Mouse (Mus musculus) liver, embryonic 11.5 days (tissue): ENCODE measurements around the gene 6030452D12Rik. TPM values are rescaled to one million over a fixed set of nuclear protein-coding genes. Genes with fewer than 3 reads are reported as not detected.

Experiments
- ATAC-seq: fragments of 200-750 bp; cut with Nextera tagmentation; replicated peaks from 2 replicates; pipeline ENCODE4 v1.8.0; 2017; ENCODE audit warnings: moderate number of reproducible peaks, mild to moderate bottlenecking, moderate TSS enrichment, moderate library complexity; ENCODE audit not compliant: low FRiP score
- DNase-seq: peaks from one replicate; pipeline ENCODE4 v3.0.0-alpha.2; 2017; ENCODE audit warnings: low spot score
- H3K27ac ChIP-seq: fragments of 300-500 bp; sonication (generic); 2 replicates; pipeline ENCODE4 v1.5.1; 2014; ENCODE audit warnings: mild to moderate bottlenecking, low read depth, low read length, control low read depth
- H3K27me3 ChIP-seq: fragments of 300-500 bp; sonication (generic); replicated peaks from 2 replicates; pipeline ENCODE4 v1.6.1; 2014; ENCODE audit warnings: low read length, mixed read lengths; ENCODE audit not compliant: control insufficient read depth, insufficient read depth
- H3K36me3 ChIP-seq: fragments of 300-500 bp; sonication (generic); 2 replicates; pipeline ENCODE4 v1.6.1; 2014; ENCODE audit warnings: mild to moderate bottlenecking, low read length, moderate library complexity, mixed read lengths; ENCODE audit not compliant: control insufficient read depth, insufficient read depth
- H3K4me1 ChIP-seq: fragments of 300-500 bp; sonication (generic); replicated peaks from 2 replicates; pipeline ENCODE4 v1.6.1; 2014; ENCODE audit warnings: low read length, mixed read lengths; ENCODE audit not compliant: control insufficient read depth, insufficient read depth
- H3K4me2 ChIP-seq: fragments of 300-500 bp; sonication (generic); 2 replicates; pipeline ENCODE4 v1.6.1; 2014; ENCODE audit warnings: mild to moderate bottlenecking, control low read depth, moderate library complexity
- H3K4me3 ChIP-seq: fragments of 300-500 bp; sonication (generic); 2 replicates; pipeline ENCODE4 v1.5.1; 2014; ENCODE audit warnings: low read depth, low read length, control low read depth
- H3K9ac ChIP-seq: fragments of 300-500 bp; sonication (generic); 2 replicates; pipeline ENCODE4 v1.6.1; 2014; ENCODE audit warnings: low read depth, low read length, control low read depth
- H3K9me3 ChIP-seq: fragments of 300-500 bp; sonication (generic); 2 replicates; pipeline ENCODE4 v1.6.1; 2016; ENCODE audit warnings: low read length, inconsistent platforms, mixed read lengths; ENCODE audit not compliant: control insufficient read depth
- WGBS: fragments of 180-500 bp; shearing (Covaris S2); extraction: QIAGEN DNeasy Blood & Tissue Kit; methylation state at CpG from one replicate; pipeline ENCODE4 v1.1.7; 2014; 5-methylcytosine and 5-hydroxymethylcytosine counted together
- polyA plus RNA-seq: library from polyadenylated mRNA; unstranded; fragments of >200 nt; fragmentation: Nextera tagmentation; extraction: Ambion mirVana; gene quantifications from 2 replicates; pipeline ENCODE4 v1.2.1, GENCODE M21; 2014

The 6030452D12Rik gene
- polyA plus RNA-seq, 1 experiment from 2014 or later: not detected

DNA sequence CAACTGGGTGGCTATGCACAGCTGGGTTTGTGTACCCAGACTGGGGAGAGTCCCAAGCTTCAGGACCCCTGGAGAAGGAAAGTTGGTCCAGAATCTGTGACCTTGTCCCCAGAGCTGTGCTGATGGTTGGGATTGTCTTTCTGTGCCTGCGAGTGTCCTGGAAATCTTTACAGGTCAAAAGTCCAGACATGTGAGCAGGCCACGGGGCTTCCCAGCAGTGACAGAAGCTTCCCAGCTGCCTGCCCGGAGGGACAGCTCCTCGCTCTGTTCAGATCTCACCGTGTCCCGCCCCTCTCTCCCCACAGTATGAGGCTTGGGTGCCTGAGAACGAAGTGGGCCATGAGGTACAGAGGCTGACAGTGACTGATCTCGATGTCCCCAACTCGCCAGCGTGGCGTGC is 40.7 kb downstream of the 6030452D12Rik start:
- Histone ChIP-seq H3K27me3 (no peaks in the 10 kb centered on the region), H3K4me1 (no peaks in the 10 kb centered on the region), H3K4me2 (no peak overlapping the region), H3K4me3 (no peak overlapping the region), H3K9ac (no peak overlapping the region), H3K9me3 (no peaks in the 10 kb centered on the region), H3K27ac (no peak overlapping the region), H3K36me3 (no peaks in the 10 kb centered on the region; the same call in 1 of the 2 replicates)
- no peak for ATAC-seq
- WGBS: 72% methylated on average over 11 of the region's 11 CpGs
- DNase-seq: no peak

DNA sequence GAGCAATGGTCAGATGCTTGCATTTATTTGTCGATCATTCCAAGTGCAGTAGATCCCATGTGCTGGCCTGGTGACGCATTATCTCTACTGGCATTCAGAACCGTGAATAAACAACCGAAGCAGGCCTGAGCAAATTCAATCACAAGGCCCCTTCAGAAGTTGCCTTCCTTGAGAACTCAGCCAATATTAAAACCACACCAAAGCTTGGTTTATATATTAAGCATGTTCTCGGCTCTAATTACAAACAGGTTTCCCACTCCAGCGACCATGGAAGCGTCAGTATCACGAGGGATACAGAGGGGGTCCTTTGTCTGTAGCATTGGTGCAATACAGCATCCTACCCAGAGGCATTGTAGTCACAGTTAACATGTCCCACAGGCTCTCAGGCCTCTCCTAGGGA is 42.7 kb downstream of the 6030452D12Rik start:
- ATAC-seq: no peak
- Histone ChIP-seq H3K9me3 (no peaks in the 10 kb centered on the region), H3K9ac (no peak overlapping the region), H3K36me3 (no peaks in the 10 kb centered on the region), H3K4me1 (no peaks in the 10 kb centered on the region), H3K27me3 (no peaks in the 10 kb centered on the region), H3K27ac (no peak overlapping the region), H3K4me2 (no peak overlapping the region), H3K4me3 (no peak overlapping the region)
- DNase-seq: no peak
- WGBS: 81% methylated on average over 8 of the region's 8 CpGs

DNA sequence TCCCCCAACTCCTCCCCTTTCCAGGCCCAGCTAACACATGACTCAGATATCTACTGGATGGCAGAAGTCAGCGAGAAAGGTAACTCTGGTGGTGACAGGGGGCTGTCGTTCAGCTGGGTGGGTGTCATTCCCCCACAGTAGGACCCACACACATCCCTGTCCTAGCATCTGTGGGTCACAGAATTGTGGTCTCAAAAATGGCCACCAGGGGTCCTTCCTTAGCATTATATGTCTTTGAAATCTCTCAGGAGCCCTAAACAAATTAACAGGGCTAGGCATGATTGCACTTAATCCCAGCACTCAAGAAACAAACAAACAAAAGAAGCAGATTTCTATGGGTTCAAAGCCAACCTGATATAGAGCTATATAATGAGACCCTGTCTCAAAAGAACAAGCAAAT is 44.8 kb downstream of the 6030452D12Rik start:
- DNase-seq (no peak), ATAC-seq (no peak)
- no peak overlapping the region for H3K9ac ChIP-seq
- 64% methylated on average over 2 of the region's 2 CpGs for WGBS
- no peak overlapping the region for H3K4me2 ChIP-seq
- no peaks in the 10 kb centered on the region for H3K27me3 ChIP-seq
- no peak overlapping the region for H3K4me3 ChIP-seq
- H3K27ac ChIP-seq: no peak overlapping the region
- no peaks in the 10 kb centered on the region for H3K36me3 ChIP-seq
- no peaks in the 10 kb centered on the region for H3K9me3 ChIP-seq
- no peaks in the 10 kb centered on the region for H3K4me1 ChIP-seq

DNA sequence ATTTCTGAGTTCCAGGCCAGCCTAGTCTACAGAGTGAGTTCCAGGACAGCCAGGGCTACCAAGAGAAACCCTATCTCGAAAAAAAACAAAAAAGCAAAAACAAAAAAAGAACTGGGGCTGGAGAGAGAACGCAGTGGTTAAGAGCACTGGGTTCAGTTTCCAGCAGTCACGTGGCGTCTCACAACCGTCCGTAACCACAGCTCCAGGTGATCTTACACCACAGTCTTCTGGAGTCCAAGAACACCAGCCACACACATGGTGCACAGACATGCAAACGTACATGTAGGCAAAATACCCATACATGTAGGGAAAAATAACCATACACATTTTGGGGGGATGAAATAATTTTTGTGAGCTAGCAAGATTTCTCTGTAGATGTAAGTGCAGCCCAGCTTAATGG is 46.4 kb downstream of the 6030452D12Rik start:
- no peak for DNase-seq
- 65% methylated on average over 7 of the region's 7 CpGs for WGBS

DNA sequence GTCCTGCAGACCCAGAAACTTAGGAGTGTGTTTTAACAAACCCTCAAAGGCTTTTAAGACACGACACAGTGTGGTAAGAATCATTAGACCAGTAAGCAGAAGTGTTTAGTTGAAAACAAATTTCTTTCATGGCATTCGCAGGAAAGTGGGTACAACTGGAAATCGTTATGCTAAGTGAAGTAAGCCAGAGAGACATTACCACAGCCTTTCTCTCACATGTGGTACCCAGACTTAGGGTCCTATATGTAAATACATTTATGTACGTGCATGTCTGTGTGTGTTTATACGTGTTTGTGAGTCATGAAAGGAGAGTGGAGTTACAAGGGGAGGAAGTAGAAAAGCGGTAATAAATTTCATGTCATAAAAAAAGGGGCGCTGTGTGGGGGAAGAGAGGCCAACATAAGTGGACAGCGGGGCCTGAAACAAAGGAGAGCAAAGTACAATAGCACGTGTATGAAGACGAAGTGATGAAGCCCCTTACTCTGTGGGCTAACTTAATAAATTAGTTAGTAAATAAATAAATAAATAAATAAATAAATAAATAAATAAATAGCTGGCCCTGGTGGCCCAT is 48.1 kb downstream of the 6030452D12Rik start:
- WGBS: 81% methylated on average over 10 of the region's 10 CpGs
- H3K36me3 ChIP-seq: no peaks in the 10 kb centered on the region

More for the DNA sequence above, 46.4 kb downstream of the 6030452D12Rik start:
- no peak for ATAC-seq
- H3K36me3 ChIP-seq: no peaks in the 10 kb centered on the region
- no peaks in the 10 kb centered on the region for H3K4me1 ChIP-seq
- no peaks in the 10 kb centered on the region for H3K27me3 ChIP-seq
- no peak overlapping the region for H3K4me3 ChIP-seq
- H3K27ac ChIP-seq: no peak overlapping the region
- no peaks in the 10 kb centered on the region for H3K9me3 ChIP-seq
- no peak overlapping the region for H3K9ac ChIP-seq
- H3K4me2 ChIP-seq: no peak overlapping the region

DNA sequence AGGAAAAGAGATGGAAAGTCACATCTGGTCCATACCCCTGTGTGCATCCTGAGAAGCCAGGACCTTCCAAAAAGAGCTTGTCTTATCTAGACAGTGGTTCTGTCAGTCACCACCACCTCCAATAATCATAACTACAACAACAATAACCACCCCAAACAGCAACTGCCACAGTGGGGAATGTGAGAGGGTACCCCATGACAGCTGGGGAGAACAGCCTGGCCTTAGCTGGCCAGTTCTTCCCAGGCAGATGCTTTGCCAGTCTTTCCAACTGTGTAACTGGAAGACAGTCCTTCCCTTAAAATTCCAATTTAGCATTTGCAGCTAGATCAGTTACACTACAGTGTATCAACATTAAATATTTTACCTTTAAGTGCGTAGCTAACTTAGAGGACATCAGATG is 50.6 kb downstream of the 6030452D12Rik start:
- Histone ChIP-seq H3K4me3 (no peak overlapping the region), H3K4me2 (no peak overlapping the region), H3K4me1 (no peaks in the 10 kb centered on the region), H3K27ac (no peak overlapping the region), H3K36me3 (no peaks in the 10 kb centered on the region), H3K9me3 (no peaks in the 10 kb centered on the region), H3K9ac (no peak overlapping the region), H3K27me3 (no peaks in the 10 kb centered on the region)
- no peak for ATAC-seq
- 97% methylated on average over 1 of the region's 1 CpGs for WGBS
- DNase-seq: no peak

More for the DNA sequence above, 48.1 kb downstream of the 6030452D12Rik start:
- ATAC-seq: no peak
- H3K9me3 ChIP-seq: no peaks in the 10 kb centered on the region
- no peak overlapping the region for H3K4me2 ChIP-seq
- H3K4me1 ChIP-seq: no peaks in the 10 kb centered on the region
- no peak overlapping the region for H3K27ac ChIP-seq
- no peak overlapping the region for H3K9ac ChIP-seq
- H3K27me3 ChIP-seq: no peaks in the 10 kb centered on the region
- no peak for DNase-seq
- no peak overlapping the region for H3K4me3 ChIP-seq

DNA sequence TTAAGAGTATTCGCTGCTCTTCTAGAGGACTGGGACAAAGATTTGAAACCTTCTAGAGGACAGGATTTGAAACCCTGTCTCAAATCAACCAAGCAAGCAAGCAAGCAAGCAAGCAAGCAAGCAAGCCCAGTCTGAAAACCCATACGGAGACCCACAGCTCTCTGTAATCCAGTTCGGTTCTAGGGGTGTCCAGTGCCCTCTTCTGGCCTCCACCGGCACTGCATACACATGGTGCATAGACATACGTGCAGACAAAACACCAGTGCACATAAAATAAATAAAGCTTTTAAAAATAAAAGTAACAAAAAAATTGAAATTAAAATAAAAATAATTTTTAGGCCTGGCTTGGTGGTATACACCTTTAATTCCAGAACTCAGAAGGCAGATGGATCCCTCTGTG is 53.7 kb downstream of the 6030452D12Rik start:
- no peak for DNase-seq

DNA sequence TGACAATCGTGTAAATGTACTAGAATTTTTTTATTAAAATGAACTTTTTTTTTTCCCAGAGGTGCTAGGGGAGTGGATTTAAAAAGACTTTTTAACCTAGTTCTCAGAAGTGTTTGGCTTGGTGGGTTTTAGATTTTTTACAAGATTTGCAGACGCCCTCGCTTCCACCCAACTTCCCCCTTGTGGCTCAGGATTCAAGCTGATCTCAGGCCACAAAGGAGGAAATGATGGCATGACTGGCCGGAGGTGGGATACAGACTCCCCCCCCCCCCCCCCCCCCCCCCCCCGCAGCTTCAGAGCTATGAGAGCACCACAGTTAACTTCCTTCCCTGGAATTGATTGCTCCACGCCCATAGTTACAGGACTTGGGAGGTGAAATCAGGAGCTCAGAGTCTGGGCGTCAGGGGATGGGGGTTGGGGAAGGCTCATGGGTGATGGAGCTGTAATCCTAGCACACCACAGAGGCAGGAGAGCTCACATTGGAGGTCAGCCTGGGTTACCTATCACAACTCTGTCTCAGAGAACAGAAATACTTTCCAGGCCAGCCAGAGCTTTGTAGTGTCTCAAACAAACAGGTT is 55.8 kb downstream of the 6030452D12Rik start:
- DNase-seq (no peak), ATAC-seq (no peak)
- Histone ChIP-seq H3K9me3 (no peaks in the 10 kb centered on the region), H3K4me3 (no peak overlapping the region), H3K27ac (no peak overlapping the region), H3K27me3 (no peaks in the 10 kb centered on the region), H3K4me1 (no peaks in the 10 kb centered on the region), H3K36me3 (no peaks in the 10 kb centered on the region), H3K9ac (no peak overlapping the region), H3K4me2 (no peak overlapping the region)
- 34% methylated on average over 6 of the region's 7 CpGs for WGBS

More for the DNA sequence above, 53.7 kb downstream of the 6030452D12Rik start:
- Histone ChIP-seq H3K27ac (no peak overlapping the region), H3K4me1 (no peaks in the 10 kb centered on the region), H3K4me2 (no peak overlapping the region), H3K4me3 (no peak overlapping the region), H3K36me3 (no peaks in the 10 kb centered on the region), H3K9ac (no peak overlapping the region), H3K27me3 (no peaks in the 10 kb centered on the region), H3K9me3 (no peaks in the 10 kb centered on the region)
- WGBS: 93% methylated on average over 5 of the region's 5 CpGs
- ATAC-seq: no peak
